Mouse (Mus musculus) heart, embryonic 10.5 days (tissue): ENCODE data around the gene Ebf4. TPM values are rescaled to one million over a fixed set of nuclear protein-coding genes. Genes with fewer than 3 reads are reported as not detected.
A peak's percentile ranks its signal among the peaks of the same experiment; 100 is the strongest.
"Not testable (repeated sequence)": the region's sequence is repeated elsewhere in the genome, so short reads cannot be mapped to it uniquely, and the experiment has no call there.

Experiments used
- DNase-seq: peaks from one replicate; pipeline ENCODE4 v3.0.0-alpha.2; 2017; ENCODE audit warnings: low spot score
- H3K27ac ChIP-seq: fragments of 300-500 bp; sonication (generic); 2 replicates; pipeline ENCODE4 v1.5.1; 2016; ENCODE audit warnings: mild to moderate bottlenecking
- H3K27me3 ChIP-seq: fragments of 300-500 bp; sonication (generic); 2 replicates; pipeline ENCODE4 v1.6.1; 2016; ENCODE audit warnings: mild to moderate bottlenecking; ENCODE audit not compliant: poor library complexity, insufficient read depth, severe bottlenecking
- H3K36me3 ChIP-seq: fragments of 300-500 bp; sonication (generic); 2 replicates; pipeline ENCODE4 v1.6.1; 2016; ENCODE audit warnings: mild to moderate bottlenecking, moderate library complexity
- H3K4me1 ChIP-seq: fragments of 300-500 bp; sonication (generic); 2 replicates; pipeline ENCODE4 v1.6.1; 2016; ENCODE audit warnings: mild to moderate bottlenecking
- H3K4me3 ChIP-seq: fragments of 300-500 bp; sonication (generic); 2 replicates; pipeline ENCODE4 v1.5.1; 2016; ENCODE audit warnings: mild to moderate bottlenecking, moderate library complexity
- H3K9me3 ChIP-seq: fragments of 300-500 bp; sonication (generic); 2 replicates; pipeline ENCODE4 v1.6.1; 2016; ENCODE audit warnings: mild to moderate bottlenecking, moderate library complexity
- WGBS: fragments of 180-500 bp; shearing (Covaris S2); methylation state at CpG from one replicate; pipeline ENCODE4 v1.1.7; 2016; 5-methylcytosine and 5-hydroxymethylcytosine counted together
- polyA plus RNA-seq: library from polyadenylated mRNA; unstranded; fragments of >200 nt; fragmentation: Nextera tagmentation; extraction: Ambion mirVana; gene quantifications from 2 replicates; pipeline ENCODE4 v1.2.1, GENCODE M21; 2016

Gene Ebf4
- polyA plus RNA-seq, 1 experiment from 2014 or later, result 1.1 TPM

- peak overlapping the region; percentile 79 for H3K27ac ChIP-seq
- peaks cover 67% of the 10 kb centered on the region for H3K27me3 ChIP-seq
- DNase-seq, result no peak
Observed at GRCm38 (mm10) chr2:130365211-130366094, 70.5 kb downstream of the Ebf4 start.

DNA sequence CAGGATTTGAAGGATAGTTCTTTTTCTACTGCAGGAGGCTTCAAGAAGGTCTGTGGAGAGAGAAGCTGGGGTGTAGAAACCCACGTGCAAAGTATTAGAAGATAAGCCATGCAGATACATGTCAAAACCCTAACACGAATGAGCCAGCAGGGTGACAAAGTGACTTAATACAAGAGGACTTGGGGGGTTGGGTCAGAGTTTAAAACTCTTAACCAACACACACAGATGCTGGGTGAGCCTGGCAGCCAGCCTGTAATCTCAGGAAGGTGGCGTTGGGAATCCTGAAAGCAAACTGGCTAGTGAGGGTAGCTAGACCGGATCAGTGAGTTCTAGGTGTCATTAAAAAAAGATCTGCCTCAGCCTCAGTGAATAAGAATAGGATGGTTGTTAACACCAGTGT is 72.4 kb downstream of the Ebf4 start:
- peaks cover 52% of the 10 kb centered on the region for H3K27me3 ChIP-seq
- 63% methylated on average over 4 of the region's 4 CpGs for WGBS
- no peak overlapping the region for H3K4me3 ChIP-seq
- no peak overlapping the region for H3K27ac ChIP-seq
- peaks cover 12% of the 10 kb centered on the region for H3K4me1 ChIP-seq
- DNase-seq, result no peak
- no peaks in the 10 kb centered on the region for H3K9me3 ChIP-seq
- H3K36me3 ChIP-seq, result no peaks in the 10 kb centered on the region

More at GRCm38 (mm10) chr2:130365211-130366094, 70.5 kb downstream of the Ebf4 start:
- Histone ChIP-seq H3K4me1 (peaks cover 21% of the 10 kb centered on the region), H3K9me3 (no peaks in the 10 kb centered on the region), H3K36me3 (no peaks in the 10 kb centered on the region), H3K4me3 (peak overlapping the region; percentile 71)
- 5% methylated on average over 30 of the region's 30 CpGs for WGBS

DNA sequence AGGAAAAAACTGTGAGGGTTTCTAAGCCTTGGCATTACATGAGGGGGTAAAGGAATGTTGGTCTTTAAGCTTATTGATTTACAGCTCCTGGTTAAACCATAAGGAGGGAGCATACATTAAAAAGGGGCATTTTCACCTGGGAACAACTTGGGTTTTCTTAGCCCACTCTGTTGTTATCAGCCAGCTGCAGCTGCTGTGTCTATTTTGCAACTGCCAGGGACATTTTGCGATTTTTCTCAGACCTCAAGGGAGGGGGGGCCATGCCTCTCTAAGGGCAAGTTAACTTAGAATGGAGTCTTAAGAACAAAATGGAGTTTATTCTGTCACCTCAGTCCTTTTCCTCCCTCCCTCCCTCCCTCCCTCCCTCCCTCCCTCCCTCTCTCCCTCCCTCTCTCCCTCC is 78.1 kb downstream of the Ebf4 start:
- not testable (repeated sequence) for H3K36me3 ChIP-seq, H3K4me3 ChIP-seq, DNase-seq, H3K4me1 ChIP-seq, H3K27ac ChIP-seq, H3K9me3 ChIP-seq
- peaks cover 23% of the 10 kb centered on the region; the same call in 1 of the 2 replicates for H3K27me3 ChIP-seq
- WGBS, result 40% methylated on average over 1 of the region's 1 CpGs

DNA sequence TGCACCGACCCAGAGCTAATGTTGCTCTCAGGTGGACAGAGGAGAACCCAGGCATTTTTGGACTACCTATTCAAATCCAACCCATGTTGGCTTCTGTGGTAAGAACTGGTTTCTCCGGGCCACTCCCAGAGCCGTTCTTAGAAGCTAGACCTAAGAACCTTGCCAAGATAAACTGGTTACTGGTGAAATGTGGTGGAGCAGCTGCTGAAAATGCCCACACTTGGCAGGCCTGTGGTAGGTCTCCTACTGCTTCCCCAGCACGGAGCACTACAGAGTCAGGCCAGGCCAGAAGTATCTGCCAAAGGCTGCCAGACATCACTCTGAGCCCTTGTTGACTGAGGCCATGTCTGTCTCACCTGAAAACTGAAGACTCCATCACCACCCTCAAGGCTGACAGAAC is 80.0 kb downstream of the Ebf4 start:
- H3K4me3 ChIP-seq, result no peak overlapping the region
- no peak overlapping the region for H3K27ac ChIP-seq
- WGBS, result 62% methylated on average over 4 of the region's 4 CpGs
- H3K9me3 ChIP-seq, result no peaks in the 10 kb centered on the region
- no peak for DNase-seq
- no peaks in the 10 kb centered on the region for H3K4me1 ChIP-seq
- peaks cover 23% of the 10 kb centered on the region; the same call in 1 of the 2 replicates for H3K27me3 ChIP-seq
- no peaks in the 10 kb centered on the region for H3K36me3 ChIP-seq

DNA sequence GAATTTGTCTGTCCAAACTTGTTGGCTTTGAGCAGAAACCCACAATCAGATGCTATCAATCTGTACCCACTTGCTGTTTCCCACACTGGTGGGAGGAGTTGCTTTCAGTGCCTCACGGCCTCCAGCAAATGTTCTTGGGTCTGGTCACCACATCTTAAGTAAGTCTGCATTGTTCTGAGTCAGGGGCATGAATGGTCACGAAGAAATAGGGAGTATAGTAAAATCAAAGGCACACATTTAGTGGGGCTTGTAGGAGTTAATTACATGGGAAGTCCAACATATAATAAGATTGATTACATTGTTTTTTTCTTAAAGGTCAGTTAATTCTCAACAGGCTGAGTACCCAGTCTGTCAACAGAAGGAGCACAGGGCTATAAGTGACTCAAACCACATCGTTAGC is 88.2 kb downstream of the Ebf4 start:
- H3K9me3 ChIP-seq, result no peaks in the 10 kb centered on the region
- H3K4me3 ChIP-seq, result no peak overlapping the region
- no peaks in the 10 kb centered on the region for H3K4me1 ChIP-seq
- WGBS, result 66% methylated on average over 3 of the region's 3 CpGs
- H3K36me3 ChIP-seq, result no peaks in the 10 kb centered on the region
- no peak for DNase-seq
- H3K27ac ChIP-seq, result no peak overlapping the region
- H3K27me3 ChIP-seq, result no peaks in the 10 kb centered on the region

GRCm38 (mm10) chr2:130383895-130384294 is 88.9 kb downstream of the Ebf4 start:
- no peaks in the 10 kb centered on the region for H3K36me3 ChIP-seq
- no peak overlapping the region for H3K27ac ChIP-seq
- H3K4me3 ChIP-seq, result no peak overlapping the region
- 81% methylated on average over 6 of the region's 6 CpGs for WGBS
- H3K4me1 ChIP-seq, result no peaks in the 10 kb centered on the region
- H3K27me3 ChIP-seq, result no peaks in the 10 kb centered on the region
- no peaks in the 10 kb centered on the region for H3K9me3 ChIP-seq
- DNase-seq, result no peak

- Histone ChIP-seq H3K4me3 (no peak overlapping the region), H3K27ac (no peak overlapping the region), H3K36me3 (peaks cover 8% of the 10 kb centered on the region), H3K4me1 (no peaks in the 10 kb centered on the region), H3K27me3 (no peaks in the 10 kb centered on the region), H3K9me3 (no peaks in the 10 kb centered on the region)
- no peak for DNase-seq
- 64% methylated on average over 1 of the region's 1 CpGs for WGBS
Observed at GRCm38 (mm10) chr2:130386212-130386611, 91.2 kb downstream of the Ebf4 start.

GRCm38 (mm10) chr2:130388796-130389195 is 93.8 kb downstream of the Ebf4 start:
- Histone ChIP-seq H3K27me3 (no peaks in the 10 kb centered on the region), H3K4me1 (no peaks in the 10 kb centered on the region), H3K27ac (no peak overlapping the region), H3K9me3 (no peaks in the 10 kb centered on the region), H3K4me3 (no peak overlapping the region), H3K36me3 (peaks cover 24% of the 10 kb centered on the region)
- 75% methylated on average over 2 of the region's 2 CpGs for WGBS
- no peak for DNase-seq

DNA sequence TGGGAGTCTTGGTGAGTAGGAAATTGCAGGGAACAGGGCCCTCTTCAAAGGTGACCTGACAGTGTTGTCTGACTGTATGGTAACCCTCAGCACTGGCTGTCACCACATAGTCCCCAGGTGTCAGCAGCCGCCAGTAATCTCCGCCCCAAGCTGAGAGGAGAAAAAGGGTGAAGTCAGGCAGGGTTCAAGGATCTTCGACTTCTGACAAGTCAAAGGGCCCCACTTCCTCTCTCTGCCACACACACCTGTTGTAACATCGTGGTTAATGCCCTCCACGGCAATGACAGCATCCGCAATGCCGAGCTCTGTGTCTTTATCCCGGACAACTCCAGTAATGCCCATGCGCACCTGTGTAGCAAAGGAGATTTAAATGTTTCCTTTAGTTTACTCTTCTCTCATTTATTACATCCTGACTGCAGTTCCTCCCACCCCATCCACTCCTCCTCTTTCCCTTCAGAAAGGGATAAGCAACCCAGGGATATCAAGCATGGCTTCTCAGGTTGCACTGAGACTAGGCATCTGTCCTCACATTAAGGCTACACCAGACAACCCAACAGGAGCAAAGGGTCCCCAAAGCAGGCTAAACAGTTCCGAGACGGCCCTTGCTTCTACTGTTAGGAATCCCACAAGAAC is 96.1 kb downstream of the Ebf4 start:
- Histone ChIP-seq H3K36me3 (peaks cover 45% of the 10 kb centered on the region), H3K9me3 (no peaks in the 10 kb centered on the region), H3K27ac (no peak overlapping the region), H3K27me3 (peaks cover 4% of the 10 kb centered on the region), H3K4me1 (no peaks in the 10 kb centered on the region), H3K4me3 (no peak overlapping the region)
- 80% methylated on average over 11 of the region's 11 CpGs for WGBS
- DNase-seq, result peak; percentile 52

DNA sequence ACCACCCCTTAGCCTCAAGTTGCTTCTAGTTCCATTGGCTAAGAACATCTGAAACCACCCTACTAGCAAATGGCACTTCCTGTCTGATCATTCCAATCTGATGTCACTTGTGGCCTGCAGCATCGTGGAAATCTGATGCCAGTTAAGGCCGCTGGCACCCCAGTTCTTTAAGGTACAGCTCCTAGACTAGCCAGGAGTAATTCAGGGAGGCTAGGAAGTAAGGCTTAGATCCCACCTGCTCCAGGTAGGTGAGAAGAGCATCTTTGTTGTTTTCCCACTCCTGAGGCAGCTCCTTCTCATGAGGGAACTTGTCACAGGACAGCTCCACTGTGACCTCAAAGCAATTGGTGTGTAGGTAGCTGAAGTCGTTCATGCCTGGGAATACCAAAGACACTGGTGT is 97.9 kb downstream of the Ebf4 start:
- 85% methylated on average over 3 of the region's 3 CpGs for WGBS
- H3K27me3 ChIP-seq, result peaks cover 13% of the 10 kb centered on the region
- H3K4me3 ChIP-seq, result no peak overlapping the region
- H3K27ac ChIP-seq, result no peak overlapping the region
- H3K36me3 ChIP-seq, result peaks cover 45% of the 10 kb centered on the region
- peaks cover 15% of the 10 kb centered on the region for H3K4me1 ChIP-seq
- no peaks in the 10 kb centered on the region for H3K9me3 ChIP-seq
- DNase-seq, result peak; percentile 53

- H3K4me3 ChIP-seq, result no peak overlapping the region
Observed at GRCm38 (mm10) chr2:130395696-130396095, 100.7 kb downstream of the Ebf4 start.

GRCm38 (mm10) chr2:130397186-130397985 is 102.4 kb downstream of the Ebf4 start, which contains the start of gene Cpxm1:
TSS of gene Cpxm1 (minus strand) at chr2:130397574.
- no peaks in the 10 kb centered on the region for H3K9me3 ChIP-seq
- peaks cover 29% of the 10 kb centered on the region for H3K27me3 ChIP-seq
- DNase-seq, result peak; percentile 83
- H3K4me1 ChIP-seq, result peaks cover 21% of the 10 kb centered on the region
- H3K36me3 ChIP-seq, result peaks cover 34% of the 10 kb centered on the region
- H3K27ac ChIP-seq, result peak within 1 kb of the TSS; percentile 89
- H3K4me3 ChIP-seq, result peak within 1 kb of the TSS; percentile 79
- under 1% methylated on average over 39 of the region's 53 CpGs for WGBS

More at GRCm38 (mm10) chr2:130395696-130396095, 100.7 kb downstream of the Ebf4 start:
- no peaks in the 10 kb centered on the region for H3K9me3 ChIP-seq
- peak; percentile 66 for DNase-seq
- H3K27me3 ChIP-seq, result peaks cover 29% of the 10 kb centered on the region
- 88% methylated on average over 11 of the region's 11 CpGs for WGBS
- peaks cover 39% of the 10 kb centered on the region for H3K36me3 ChIP-seq
- H3K4me1 ChIP-seq, result peaks cover 21% of the 10 kb centered on the region
- no peak overlapping the region for H3K27ac ChIP-seq
